Mouse (Mus musculus): ENCODE results near the gene Ptrh1. TPM values are rescaled to one million over a fixed set of nuclear protein-coding genes. Genes with fewer than 3 reads are reported as not detected.
A peak's percentile ranks its signal among the peaks of the same experiment; 100 is the strongest.

Ptrh1 gene
- polyA plus RNA-seq, 1 experiment from 2014 or later: 6.7 TPM

DNA sequence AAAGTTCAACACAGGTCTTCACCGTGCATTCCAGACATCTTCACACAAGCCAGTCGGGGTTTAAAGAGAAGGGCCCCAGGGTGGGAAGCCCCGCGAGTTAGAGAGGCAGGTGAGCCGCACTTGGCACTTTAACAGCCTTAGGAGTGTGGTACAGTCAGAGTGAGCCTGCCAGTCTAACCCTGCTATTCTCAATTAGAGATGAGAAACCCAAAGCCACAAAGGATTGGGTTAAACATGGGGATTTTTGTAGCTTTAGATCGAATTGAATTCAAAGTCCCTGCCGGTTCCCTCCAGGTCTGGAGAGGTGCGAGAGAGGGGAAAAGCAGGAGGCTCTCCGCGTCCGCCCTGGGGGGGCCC is 34.7 kb upstream of the Ptrh1 start, which contains the start of gene 6330409D20Rik:
6330409D20Rik (minus strand) TSS at position 101 of the 357 bp plus-strand sequence.
- Histone ChIP-seq H3K4me3 (peak within 1 kb of the TSS; percentile 57), H3K9ac (peak within 1 kb of the TSS; percentile 63), H3K4me1 (peaks cover 20% of the 10 kb centered on the region), H3K27me3 (peaks cover 50% of the 10 kb centered on the region), H3K36me3 (peaks cover 8% of the 10 kb centered on the region), H3K27ac (no peak within 1 kb of the TSS), H3K4me2 (replicated peaks) (peak within 1 kb of the TSS; percentile 97), H3K9me3 (no peaks in the 10 kb centered on the region)
- WGBS: 5% methylated on average over 11 of the region's 11 CpGs
- no peak for ATAC-seq (ENCODE audit: low FRiP score, low read depth)

DNA sequence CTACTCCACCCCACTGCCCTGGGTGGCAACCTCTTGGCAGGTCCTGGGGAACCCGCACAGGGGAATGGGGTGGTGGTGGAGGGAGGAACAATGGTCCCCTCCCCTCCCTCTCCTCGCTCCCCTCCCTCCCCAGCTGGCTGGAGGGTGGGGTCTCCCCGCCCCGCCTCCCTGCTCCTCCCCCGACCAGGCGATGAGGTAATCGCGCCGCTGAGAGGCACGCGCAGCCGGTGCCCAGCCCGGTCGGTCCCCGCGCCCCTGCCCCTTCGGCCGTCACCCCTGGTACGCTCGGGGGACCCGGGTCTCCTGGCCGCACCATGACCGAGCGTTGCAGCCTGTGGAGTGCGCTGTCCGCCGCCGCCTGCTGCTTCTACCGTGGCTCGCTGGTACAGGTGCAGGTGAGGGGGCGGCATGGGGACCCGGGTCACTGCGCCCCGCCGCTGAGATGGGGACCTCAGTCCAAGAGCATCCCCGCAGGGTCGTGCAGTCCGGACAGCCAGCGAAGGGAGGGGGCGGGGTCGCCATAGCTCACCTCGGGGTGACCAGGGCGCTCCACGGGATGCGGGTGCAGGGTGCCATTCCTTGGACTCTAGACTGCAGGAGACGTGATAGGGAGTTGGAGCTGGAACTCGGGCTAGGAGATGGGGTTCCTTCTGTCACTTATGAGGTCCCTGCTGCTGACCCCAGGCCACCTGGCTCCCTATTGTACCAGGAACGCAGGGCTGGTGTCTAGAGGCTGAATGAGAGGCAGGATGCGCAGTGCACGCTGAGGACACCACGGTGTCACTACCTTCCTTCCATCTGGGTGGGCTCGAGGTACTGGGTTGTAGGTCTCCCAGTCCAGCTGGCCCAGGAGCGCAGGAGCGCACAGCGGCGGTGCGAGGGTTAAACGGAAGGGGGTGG is 34.1 kb upstream of the Ptrh1 start:
- no peak overlapping the region for H3K27ac ChIP-seq
- H3K9me3 ChIP-seq: no peaks in the 10 kb centered on the region
- H3K27me3 ChIP-seq: peaks cover 50% of the 10 kb centered on the region
- H3K9ac ChIP-seq: peak overlapping the region; percentile 63
- H3K4me3 ChIP-seq: peak overlapping the region; percentile 57
- WGBS: 3% methylated on average over 45 of the region's 58 CpGs
- ATAC-seq (ENCODE audit: low FRiP score, low read depth): peak; percentile 54
- peaks cover 15% of the 10 kb centered on the region for H3K36me3 ChIP-seq
- peaks cover 20% of the 10 kb centered on the region for H3K4me1 ChIP-seq
- peak overlapping the region; percentile 97 for H3K4me2 ChIP-seq (replicated peaks)

DNA sequence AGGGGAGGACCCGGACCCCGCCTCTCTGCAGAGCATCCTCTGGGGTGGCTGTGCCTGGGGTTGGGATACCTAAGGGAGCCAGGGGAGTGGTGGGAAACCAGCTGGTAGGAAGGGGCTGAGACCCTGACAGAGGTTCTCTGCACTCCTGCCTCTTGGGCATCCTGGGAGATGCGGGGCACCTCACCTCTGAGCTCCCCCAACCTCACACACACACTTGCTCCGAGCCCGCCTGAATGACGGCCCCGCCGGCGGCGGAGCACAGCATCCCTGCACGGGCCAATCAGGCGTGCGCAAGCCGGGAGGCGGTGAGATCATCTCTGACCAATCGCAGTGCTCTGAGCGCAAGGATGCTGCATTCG is 33.4 kb upstream of the Ptrh1 start:
- WGBS: 1% methylated on average over 18 of the region's 18 CpGs
- Histone ChIP-seq H3K4me3 (peak overlapping the region; percentile 57), H3K27ac (no peak overlapping the region), H3K4me2 (replicated peaks) (peak overlapping the region; percentile 97), H3K27me3 (peaks cover 50% of the 10 kb centered on the region), H3K9me3 (no peaks in the 10 kb centered on the region), H3K4me1 (peaks cover 20% of the 10 kb centered on the region), H3K9ac (no peak overlapping the region), H3K36me3 (peaks cover 21% of the 10 kb centered on the region)
- ATAC-seq (ENCODE audit: low FRiP score, low read depth): peak; percentile 70; the same call in 1 of the 2 replicates

DNA sequence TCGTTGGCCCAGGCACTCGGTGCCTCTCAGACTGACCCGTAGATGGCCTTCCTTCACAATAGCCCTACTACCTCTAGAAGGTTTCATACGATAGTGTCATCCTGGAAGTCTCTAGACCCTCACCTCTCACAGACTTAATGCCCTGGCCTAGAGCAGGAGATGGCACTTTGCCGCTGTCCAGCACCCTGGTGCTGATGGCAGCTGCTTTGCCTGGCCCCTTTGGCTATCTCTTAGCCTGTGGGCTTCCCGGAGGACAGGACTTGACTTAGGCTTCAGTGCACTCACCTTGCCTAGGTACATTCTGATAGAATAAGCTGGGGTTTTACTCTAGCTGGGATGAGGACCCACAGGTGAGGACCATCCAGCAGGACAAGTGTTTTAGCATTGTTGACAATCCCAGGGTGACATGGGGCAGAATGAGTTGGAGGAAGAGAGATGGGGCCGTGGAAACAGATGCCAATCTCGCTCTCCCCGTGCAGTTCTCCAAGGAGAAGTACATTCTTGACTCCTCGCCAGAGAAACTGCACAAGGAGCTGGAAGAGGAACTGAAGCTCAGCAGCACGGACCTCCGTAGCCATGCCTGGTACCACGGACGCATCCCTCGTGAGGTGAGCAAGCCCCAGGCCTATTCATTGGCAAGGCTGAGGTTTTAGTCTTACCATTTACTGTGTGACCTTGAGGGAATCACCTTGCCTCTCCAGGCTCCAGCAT is 31.2 kb upstream of the Ptrh1 start:
- Histone ChIP-seq H3K4me3 (no peak overlapping the region), H3K4me1 (peaks cover 20% of the 10 kb centered on the region), H3K27me3 (peaks cover 47% of the 10 kb centered on the region), H3K9ac (no peak overlapping the region), H3K27ac (no peak overlapping the region), H3K36me3 (peaks cover 33% of the 10 kb centered on the region), H3K9me3 (no peaks in the 10 kb centered on the region), H3K4me2 (replicated peaks) (no peak overlapping the region)
- 76% methylated on average over 15 of the region's 15 CpGs for WGBS
- no peak for ATAC-seq (ENCODE audit: low FRiP score, low read depth)

DNA sequence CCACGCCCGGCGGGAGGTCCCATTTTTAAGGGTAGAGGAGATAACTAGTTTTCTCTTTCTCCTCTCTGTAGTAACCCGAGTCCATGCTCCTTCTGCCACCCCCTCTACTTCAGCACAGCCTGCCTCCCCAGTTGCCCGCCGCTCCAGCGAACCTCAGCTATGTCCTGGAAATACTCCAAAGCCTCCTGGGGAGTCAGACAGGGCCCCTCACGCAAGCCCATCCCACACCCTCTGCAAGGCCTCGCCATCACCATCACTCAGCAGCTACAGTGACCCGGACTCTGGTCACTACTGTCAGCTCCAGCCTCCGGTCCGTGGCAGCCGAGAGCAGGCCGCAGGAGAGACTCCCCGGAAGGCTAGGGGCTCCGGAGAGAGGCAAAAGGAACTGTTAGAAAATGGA is 26.5 kb upstream of the Ptrh1 start:
- no peak for ATAC-seq (ENCODE audit: low FRiP score, low read depth)
- Histone ChIP-seq H3K9me3 (no peaks in the 10 kb centered on the region), H3K4me2 (replicated peaks) (no peak overlapping the region), H3K27me3 (0 out of 2 replicates have a peak, but pooled peaks cover 3% of the 10 kb centered on the region), H3K36me3 (peaks cover 47% of the 10 kb centered on the region), H3K27ac (no peak overlapping the region), H3K4me3 (no peak overlapping the region), H3K9ac (no peak overlapping the region), H3K4me1 (peaks cover 17% of the 10 kb centered on the region)
- WGBS: 89% methylated on average over 16 of the region's 16 CpGs

DNA sequence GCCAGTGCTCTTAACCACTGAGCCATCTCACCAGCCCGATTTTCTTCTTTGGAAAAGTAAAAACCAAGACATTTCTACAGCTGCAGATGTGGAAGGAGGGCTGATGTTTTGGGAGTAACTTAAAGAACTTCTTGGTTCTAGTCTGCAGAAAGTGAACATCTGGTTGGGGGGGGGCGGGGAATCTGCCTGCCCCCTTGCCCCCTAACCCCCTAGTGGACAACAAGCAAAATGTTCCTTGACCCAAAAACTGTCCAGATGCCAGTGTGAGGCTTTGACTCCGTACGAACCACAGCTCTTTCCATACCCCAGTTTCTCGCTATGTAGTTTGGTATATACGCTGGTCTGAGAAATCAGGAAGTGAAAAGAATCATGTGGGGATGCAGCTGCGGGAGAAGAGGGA is 25.4 kb upstream of the Ptrh1 start:
- no peak overlapping the region for H3K9ac ChIP-seq
- no peak overlapping the region for H3K27ac ChIP-seq
- H3K4me2 ChIP-seq (replicated peaks): no peak overlapping the region
- WGBS: 72% methylated on average over 7 of the region's 7 CpGs
- no peak overlapping the region for H3K4me3 ChIP-seq
- 0 out of 2 replicates have a peak, but pooled peaks cover 2% of the 10 kb centered on the region for H3K27me3 ChIP-seq
- H3K9me3 ChIP-seq: no peaks in the 10 kb centered on the region
- H3K36me3 ChIP-seq: peaks cover 54% of the 10 kb centered on the region
- peaks cover 17% of the 10 kb centered on the region for H3K4me1 ChIP-seq
- ATAC-seq (ENCODE audit: low FRiP score, low read depth): no peak

DNA sequence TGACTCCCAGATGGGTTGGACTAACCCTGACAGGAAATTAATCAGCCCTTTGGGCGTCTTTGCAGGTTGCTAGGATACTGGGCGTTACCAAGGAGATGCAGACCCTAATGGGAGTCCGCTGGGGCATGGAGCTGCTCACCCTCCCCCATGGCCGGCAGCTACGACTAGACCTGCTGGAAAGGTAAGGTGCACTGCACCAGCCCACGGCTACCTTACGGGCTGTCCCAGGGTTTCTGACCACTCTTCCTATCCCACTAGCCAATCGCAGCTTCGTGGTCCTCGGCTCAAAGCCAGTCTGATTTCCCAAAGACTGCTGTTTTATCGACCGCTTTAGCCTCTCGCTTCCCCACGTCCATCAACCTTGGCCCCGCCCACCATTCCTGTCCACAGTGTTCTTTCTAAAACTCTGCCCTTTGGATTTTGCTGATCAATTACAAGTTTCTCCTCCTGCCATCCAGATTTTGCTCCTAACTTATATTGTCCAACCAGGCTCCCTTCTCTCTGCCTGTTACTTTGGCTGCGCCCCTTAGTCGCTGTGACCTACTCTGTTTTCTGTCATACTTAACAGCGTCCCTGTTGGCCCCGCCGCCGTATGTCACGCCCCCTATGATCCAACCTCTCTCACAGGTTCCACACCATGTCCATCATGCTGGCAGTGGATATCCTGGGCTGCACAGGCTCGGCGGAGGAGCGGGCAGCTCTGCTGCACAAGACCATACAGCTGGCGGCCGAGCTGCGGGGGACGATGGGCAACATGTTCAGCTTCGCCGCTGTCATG is 24.5 kb upstream of the Ptrh1 start:
- H3K9ac ChIP-seq: peak overlapping the region; percentile 61
- WGBS: 7% methylated on average over 29 of the region's 31 CpGs
- 0 out of 2 replicates have a peak, but pooled peaks cover 2% of the 10 kb centered on the region for H3K27me3 ChIP-seq
- peak overlapping the region; percentile 42 for H3K4me3 ChIP-seq
- H3K9me3 ChIP-seq: no peaks in the 10 kb centered on the region
- H3K4me1 ChIP-seq: peaks cover 17% of the 10 kb centered on the region
- peak overlapping the region; percentile 66 for H3K4me2 ChIP-seq (replicated peaks)
- H3K36me3 ChIP-seq: peaks cover 45% of the 10 kb centered on the region
- ATAC-seq (ENCODE audit: low FRiP score, low read depth): peak; percentile 83
- H3K27ac ChIP-seq: peak overlapping the region; percentile 10; the same call in 1 of the 2 replicates

DNA sequence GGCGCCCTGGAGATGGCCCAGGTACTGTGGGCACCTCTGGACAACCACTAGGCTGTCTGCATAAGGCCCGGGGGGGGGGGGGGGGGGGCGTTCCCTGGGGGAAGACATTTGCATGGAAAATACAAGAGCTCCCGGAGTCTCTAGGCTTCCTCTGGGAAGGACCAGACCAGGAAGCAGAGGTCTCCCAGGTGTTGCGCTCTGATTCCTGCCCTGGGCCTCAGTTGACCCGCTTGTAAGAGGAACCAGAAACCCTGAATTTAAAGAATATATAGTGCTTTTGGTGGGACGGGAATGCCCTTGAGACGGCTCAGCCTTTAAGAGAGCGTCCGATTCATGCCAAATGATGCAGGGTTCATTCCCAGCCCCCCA is 23.9 kb upstream of the Ptrh1 start:
- H3K27ac ChIP-seq: no peak overlapping the region
- no peaks in the 10 kb centered on the region for H3K9me3 ChIP-seq
- WGBS: 21% methylated on average over 9 of the region's 10 CpGs
- peak overlapping the region; percentile 42 for H3K4me3 ChIP-seq
- H3K27me3 ChIP-seq: 0 out of 2 replicates have a peak, but pooled peaks cover 2% of the 10 kb centered on the region
- H3K4me1 ChIP-seq: peaks cover 17% of the 10 kb centered on the region
- no peak for ATAC-seq (ENCODE audit: low FRiP score, low read depth)
- H3K4me2 ChIP-seq (replicated peaks): peak overlapping the region; percentile 66
- peaks cover 40% of the 10 kb centered on the region for H3K36me3 ChIP-seq
- H3K9ac ChIP-seq: peak overlapping the region; percentile 61

DNA sequence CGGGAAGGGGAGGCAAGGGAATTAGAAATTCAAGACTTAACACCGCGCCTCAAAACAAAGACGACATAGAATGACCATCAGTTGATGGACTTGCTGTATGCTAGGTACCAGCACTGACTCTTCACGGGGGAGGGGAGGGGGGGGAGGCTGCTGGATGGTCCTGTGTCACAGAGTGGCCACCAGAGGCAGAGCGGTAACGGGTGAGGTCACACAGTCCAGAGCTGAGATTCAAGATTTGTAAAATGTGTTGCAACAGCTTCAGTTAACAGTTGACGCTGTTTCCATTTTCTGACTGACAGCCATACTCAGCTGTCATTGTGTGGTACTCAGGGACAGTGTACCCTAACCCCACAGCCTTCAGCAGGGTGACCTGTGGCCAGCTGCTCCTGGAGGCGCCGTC is 23.4 kb upstream of the Ptrh1 start:
- H3K4me2 ChIP-seq (replicated peaks): peak overlapping the region; percentile 66
- H3K27me3 ChIP-seq: 0 out of 2 replicates have a peak, but pooled peaks cover 2% of the 10 kb centered on the region
- peaks cover 34% of the 10 kb centered on the region for H3K36me3 ChIP-seq
- WGBS: 64% methylated on average over 10 of the region's 10 CpGs
- no peak overlapping the region for H3K9ac ChIP-seq
- peak overlapping the region; percentile 42; the same call in 1 of the 2 replicates for H3K4me3 ChIP-seq
- H3K4me1 ChIP-seq: peaks cover 17% of the 10 kb centered on the region
- H3K27ac ChIP-seq: no peak overlapping the region
- no peaks in the 10 kb centered on the region for H3K9me3 ChIP-seq
- ATAC-seq (ENCODE audit: low FRiP score, low read depth): no peak

DNA sequence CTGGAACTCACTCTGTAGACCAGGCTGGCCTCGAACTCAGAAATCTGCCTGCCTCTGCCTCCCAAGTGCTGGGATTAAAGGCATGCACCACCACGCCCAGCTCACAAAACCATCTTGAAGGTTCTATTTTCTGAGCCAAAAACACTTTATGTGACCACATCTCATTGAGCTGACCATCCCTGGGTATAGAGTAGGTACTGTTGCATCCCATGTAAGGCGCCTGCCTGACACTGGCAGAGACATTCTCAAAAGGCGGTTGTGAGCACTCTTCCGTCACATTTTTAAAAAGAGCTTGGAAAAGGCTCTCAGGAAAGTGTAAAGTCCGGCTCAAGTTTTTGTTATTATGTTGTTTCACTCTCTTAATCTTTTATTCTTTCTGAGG is 18.9 kb upstream of the Ptrh1 start:
- 34% methylated on average over 6 of the region's 6 CpGs for WGBS
- peaks cover 41% of the 10 kb centered on the region for H3K36me3 ChIP-seq
- no peak; the same call in 1 of the 2 replicates for ATAC-seq (ENCODE audit: low FRiP score, low read depth)
- no peak overlapping the region for H3K9ac ChIP-seq
- H3K4me2 ChIP-seq (replicated peaks): peak overlapping the region; percentile 40
- no peak overlapping the region for H3K27ac ChIP-seq
- H3K4me1 ChIP-seq: peaks cover 17% of the 10 kb centered on the region
- 0 out of 2 replicates have a peak, but pooled peaks cover 2% of the 10 kb centered on the region for H3K27me3 ChIP-seq
- H3K4me3 ChIP-seq: no peak overlapping the region
- no peaks in the 10 kb centered on the region for H3K9me3 ChIP-seq

DNA sequence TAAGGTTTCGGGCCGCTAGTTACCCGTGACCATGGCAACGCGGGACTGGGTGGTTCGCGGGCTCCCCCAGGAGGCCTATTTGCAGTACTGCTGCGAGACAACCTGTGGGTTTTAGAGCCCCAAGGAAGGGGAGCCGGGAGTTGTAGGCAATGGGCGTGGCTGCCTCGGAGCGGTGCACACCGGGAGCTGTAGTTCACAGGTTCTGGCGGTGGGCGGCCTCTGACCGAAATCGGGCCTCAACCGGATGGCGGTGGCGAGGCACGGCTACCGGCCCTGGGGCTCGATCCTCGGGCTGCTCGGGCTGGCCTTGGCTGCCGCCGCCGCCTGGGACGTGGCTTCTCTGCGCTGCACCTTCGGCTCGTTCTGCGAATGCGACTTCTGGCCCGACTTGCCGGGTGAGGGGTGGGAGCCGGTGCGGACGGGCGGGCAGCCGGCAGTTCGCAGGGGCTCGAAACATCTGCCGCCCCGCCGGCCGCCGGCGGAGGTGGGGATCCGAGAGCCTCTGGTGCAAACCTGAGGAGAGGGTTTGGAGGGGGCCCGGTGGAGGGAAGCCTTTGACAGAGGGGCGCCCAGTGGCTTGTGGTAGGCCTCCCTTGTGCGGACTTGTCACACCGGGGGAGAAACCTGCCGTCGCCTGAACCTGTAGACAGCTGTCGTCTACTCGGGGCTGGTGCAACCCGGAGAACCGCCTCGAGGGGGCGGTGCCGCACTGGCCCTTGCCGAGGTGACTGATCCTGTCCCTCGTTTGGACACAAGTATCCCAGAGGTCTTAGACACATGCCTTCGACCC is 18.3 kb upstream of the Ptrh1 start, which contains the start of gene Tor2a:
Tor2a (plus strand) TSS at position 179 of the 790 bp plus-strand sequence.
- under 1% methylated on average over 66 of the region's 66 CpGs for WGBS
- Histone ChIP-seq H3K27me3 (0 out of 2 replicates have a peak, but pooled peaks cover 2% of the 10 kb centered on the region), H3K9ac (peak within 1 kb of the TSS; percentile 84), H3K4me1 (peaks cover 12% of the 10 kb centered on the region), H3K36me3 (peaks cover 47% of the 10 kb centered on the region), H3K9me3 (no peaks in the 10 kb centered on the region), H3K4me3 (peak within 1 kb of the TSS; percentile 69), H3K4me2 (replicated peaks) (peak within 1 kb of the TSS; percentile 62), H3K27ac (peak within 1 kb of the TSS; percentile 90)
- peak; percentile 96 for ATAC-seq (ENCODE audit: low FRiP score, low read depth)
